Mouse (Mus musculus) stomach, postnatal 0 days (tissue): ENCODE measurements at regions not wholly inside any gene's neighbourhood (a gene's known extent, or its start where the extent isn't known, plus 50 kb on each side); places are given as distances from the start of the nearest gene placed in this dataset.

Source experiments
- CTCF ChIP-seq: IDR thresholded peaks from 2 replicates; pipeline ENCODE4 v1.5.1; 2016; ENCODE audit warnings: antibody characterized with exemption, low read depth, mild to moderate bottlenecking, moderate library complexity
- EP300 ChIP-seq: optimal IDR thresholded peaks from 2 replicates; pipeline ENCODE3; 2016; ENCODE audit warnings: antibody characterized with exemption

- TF ChIP-seq CTCF = no peak
- TF ChIP-seq EP300 = no peak
These were observed 140.0 kb upstream of the Bmp4 start for GRCm38 (mm10) chr14:46530452-46530851.
